Mouse (Mus musculus) spleen, postnatal 14 days (tissue): ENCODE measurements at regions not wholly inside any gene's neighbourhood (a gene's known extent, or its start where the extent isn't known, plus 50 kb on each side); places are given as distances from the start of the nearest gene placed in this dataset.
A peak's percentile ranks its signal among the peaks of the same experiment; 100 is the strongest.

ENCODE experiments used
- DNase-seq, 2 experiments: peaks; one replicate each; pipeline ENCODE4 v3.0.0; 2021 to 2022; ENCODE audit warnings: low spot score in 2 of 2

GRCm38 (mm10) chr17:29775836-29776235 is 59.0 kb upstream of the Ccdc167 start:
- no peak for DNase-seq

DNA sequence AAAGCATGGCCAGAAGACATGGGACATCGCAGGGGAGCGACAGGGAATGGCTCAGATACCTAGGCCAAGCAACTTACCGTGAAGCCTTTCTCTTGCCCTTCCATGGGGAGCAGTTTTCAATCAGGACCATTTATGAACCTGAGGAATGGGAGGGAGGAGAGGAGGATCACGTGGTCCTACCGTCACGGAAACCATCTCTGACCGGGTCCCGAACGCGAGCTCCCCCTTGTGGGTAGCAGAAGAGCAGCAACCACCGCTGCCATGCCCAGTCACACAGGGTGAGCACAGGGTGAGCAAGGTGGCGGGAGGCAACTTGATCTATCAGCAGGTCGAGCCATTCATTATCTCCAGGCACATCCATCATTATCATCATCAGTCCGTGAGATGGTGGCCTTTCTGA is 56.5 kb upstream of the Ccdc167 start:
- peak; percentile 43 to 66 for DNase-seq

DNA sequence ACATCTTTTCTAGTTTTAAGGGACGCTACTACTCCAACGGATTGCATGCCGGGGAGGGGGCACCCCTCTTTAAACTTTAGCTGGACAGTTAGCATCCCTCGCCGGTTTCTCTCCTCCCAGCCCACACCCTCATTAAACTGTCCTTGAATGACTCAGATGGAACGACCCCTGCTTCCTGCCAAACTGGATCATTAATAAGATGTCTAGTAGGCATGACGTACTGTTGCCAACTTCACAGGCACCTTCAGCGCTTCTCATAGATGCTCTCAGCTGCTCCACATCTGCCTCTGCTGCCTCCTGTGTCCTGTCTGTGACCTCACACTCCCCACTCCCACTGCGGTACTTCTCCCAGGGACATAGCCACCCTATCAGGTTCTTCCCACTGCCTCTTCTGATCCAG is 54.1 kb upstream of the Ccdc167 start:
- no peak for DNase-seq

GRCm38 (mm10) chr17:29769631-29770030 is 52.8 kb upstream of the Ccdc167 start:
- no peak for DNase-seq

DNA sequence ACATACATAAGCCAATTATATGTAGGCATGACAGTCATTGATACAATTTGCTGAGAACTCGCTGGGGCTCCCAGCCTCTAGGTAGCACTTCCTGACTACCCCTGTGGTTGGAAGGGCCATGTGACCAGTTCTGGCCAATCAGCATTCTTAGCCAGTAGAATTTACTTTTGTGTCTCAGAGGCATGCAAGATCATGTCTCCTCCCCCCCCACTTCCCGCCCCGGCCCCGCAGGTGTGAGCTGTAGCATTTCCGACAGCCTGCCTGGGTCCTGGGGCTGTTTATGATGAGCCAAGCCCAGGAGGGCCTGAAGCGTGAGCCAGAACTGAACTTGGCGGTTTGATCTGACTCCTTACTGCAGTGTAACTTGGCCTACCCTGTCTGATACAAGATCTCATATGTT is 52.3 kb upstream of the Ccdc167 start:
- DNase-seq = peak in 1 of 2 experiments; percentile 36

- no peak for DNase-seq
These were observed 51.8 kb upstream of the Ccdc167 start for GRCm38 (mm10) chr17:29768642-29769041.
